Mouse (Mus musculus) T-helper 17 cell (primary cell): ENCODE data around the gene Efna2.
"Not testable (repeated sequence)": the region's sequence is repeated elsewhere in the genome, so short reads cannot be mapped to it uniquely, and the experiment has no call there.

Experiments
- in situ Hi-C, 2 experiments: fragments of 300-600 bp; cut with MboI, MseI; formaldehyde crosslinking; loops; 1 replicate in 1 of 2; 2 replicates in 1 of 2; pipeline ENCODE4 v1.15.1; 2025; ENCODE audit warnings: high pct_unique_total_duplicates in 2 of 2

The Efna2 gene

GRCm38 (mm10) chr10:80166136-80166535 lies 13.1 kb upstream of the Efna2 start:
- in situ Hi-C loops: not testable (repeated sequence)

- in situ Hi-C loops: no loop called here
These were observed 11.7 kb upstream of the Efna2 start for GRCm38 (mm10) chr10:80167460-80168037.

- in situ Hi-C loops: no loop called here
These were observed 11.1 kb upstream of the Efna2 start for GRCm38 (mm10) chr10:80168038-80168661.

GRCm38 (mm10) chr10:80169070-80169469 lies 10.2 kb upstream of the Efna2 start:
- in situ Hi-C loops: no loop called here

GRCm38 (mm10) chr10:80169651-80170050 lies 9.6 kb upstream of the Efna2 start:
- in situ Hi-C loops: no loop called here

DNA sequence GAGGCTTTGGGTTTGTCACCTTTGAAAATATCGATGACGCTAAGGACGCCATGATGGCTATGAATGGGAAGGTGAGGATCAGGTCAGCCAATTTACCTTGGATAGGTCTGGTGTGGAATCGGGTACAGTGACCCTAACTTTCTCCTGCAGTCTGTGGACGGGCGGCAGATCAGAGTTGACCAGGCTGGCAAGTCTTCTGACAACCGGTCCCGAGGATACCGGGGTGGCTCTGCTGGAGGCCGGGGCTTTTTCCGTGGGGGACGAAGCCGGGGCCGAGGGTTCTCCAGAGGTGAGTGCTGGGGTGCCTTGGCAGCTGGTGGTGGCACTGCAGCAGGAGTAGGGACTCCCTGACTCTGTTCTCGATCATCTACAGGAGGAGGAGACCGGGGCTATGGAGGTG lies 9.2 kb upstream of the Efna2 start:
- in situ Hi-C loops: no loop called here

- in situ Hi-C loops: no loop called here
These were observed 8.7 kb upstream of the Efna2 start for GRCm38 (mm10) chr10:80170601-80171021.

DNA sequence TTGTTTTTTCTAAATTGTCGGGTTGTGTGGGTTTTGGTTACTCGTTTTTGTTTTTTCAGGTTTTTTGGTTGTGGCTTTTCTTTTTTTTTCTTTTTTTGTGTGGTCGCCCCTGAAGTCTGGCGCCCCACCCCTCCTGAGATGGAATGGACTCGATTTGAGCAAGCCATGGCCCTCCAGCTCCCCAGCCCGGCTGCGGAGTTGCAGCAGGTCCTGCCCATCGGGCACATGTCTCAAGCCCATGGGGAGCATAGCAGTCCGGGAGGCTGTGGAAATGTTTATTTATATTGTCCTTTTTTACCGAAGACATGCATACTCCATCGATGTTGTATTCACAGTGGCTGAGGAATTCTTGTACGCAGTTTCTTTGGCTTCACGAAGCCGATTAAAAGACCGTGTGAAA lies 8.0 kb upstream of the Efna2 start:
- in situ Hi-C loops: no loop called here

DNA sequence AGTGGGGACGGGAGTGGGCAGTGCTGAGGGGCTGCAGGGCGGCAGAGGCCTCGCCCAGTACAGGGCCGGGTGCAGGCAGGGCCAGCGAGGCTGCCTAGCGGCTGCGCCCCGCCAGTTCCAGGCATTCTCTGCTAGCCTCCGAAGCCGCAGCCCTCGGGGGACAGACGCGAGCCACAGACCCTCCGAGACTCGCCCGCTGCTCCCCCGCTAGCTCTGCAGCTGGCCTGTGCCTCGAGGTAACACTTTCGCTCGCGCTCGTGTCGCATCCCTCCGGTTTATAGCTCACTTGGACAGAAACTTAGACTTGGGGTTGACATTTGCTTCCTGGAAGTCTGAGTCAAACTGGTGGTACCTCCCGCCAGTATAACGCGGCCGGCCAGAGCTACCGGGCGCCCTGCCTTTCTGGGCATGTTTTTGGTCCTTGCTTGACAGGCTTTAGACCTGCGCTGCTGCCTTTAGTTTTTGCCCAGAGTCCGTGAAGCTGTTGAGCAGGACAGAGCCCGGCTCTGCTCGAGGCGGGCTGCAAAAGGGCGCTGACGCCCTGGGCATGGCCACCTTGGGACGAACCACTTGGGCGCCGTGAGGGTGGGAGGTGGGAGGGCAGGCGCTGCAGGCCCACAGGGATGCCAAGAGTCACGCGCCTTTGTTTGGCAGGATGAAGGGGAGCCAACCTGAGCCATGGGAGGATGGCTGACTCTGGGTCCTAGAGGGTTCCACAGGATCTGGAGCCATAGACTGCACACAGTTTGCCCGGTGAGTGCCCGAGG lies 7.3 kb upstream of the Efna2 start:
- in situ Hi-C loops: no loop called here

DNA sequence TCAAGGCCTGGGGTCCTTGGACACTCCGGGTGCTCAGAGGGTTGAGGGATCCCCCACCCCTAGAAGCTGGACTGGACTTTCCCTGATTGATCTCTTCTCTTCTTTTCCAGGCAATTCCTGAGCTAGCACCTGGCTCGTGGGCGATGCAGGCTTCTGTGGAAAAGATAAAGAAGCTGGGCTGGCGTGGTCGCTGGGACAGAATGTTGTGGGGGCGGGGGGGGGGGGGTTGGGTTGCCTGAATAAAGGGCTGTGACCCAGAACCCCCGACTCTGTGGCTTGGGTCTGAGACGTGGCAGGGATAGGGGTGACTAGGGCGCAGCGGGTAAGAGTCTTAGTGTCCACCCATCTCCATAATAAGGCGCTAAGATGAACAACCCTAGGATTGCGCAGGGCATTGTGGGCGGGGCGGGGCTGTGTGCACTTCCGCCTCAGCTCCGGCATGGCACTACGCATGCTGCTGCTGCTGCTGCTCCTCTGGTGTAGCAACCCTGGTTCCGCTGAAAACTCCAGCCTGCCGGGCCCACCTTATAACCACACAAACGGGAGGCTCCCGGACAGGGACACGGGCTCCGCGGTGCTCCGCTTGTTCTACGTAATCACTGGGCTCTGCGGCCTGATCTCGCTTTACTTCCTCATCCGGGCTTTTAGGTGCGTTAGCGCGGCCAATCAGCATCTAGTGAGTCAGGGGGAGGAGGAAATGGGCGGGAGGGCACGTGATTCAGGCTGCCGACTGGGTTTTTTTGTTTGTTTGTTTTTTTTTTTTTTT lies 6.6 kb upstream of the Efna2 start, which contains the start of gene 1600002K03Rik:
TSS of gene 1600002K03Rik (plus strand) at position 418 of the 766 bp plus-strand sequence.
- in situ Hi-C loops: no loop called here

DNA sequence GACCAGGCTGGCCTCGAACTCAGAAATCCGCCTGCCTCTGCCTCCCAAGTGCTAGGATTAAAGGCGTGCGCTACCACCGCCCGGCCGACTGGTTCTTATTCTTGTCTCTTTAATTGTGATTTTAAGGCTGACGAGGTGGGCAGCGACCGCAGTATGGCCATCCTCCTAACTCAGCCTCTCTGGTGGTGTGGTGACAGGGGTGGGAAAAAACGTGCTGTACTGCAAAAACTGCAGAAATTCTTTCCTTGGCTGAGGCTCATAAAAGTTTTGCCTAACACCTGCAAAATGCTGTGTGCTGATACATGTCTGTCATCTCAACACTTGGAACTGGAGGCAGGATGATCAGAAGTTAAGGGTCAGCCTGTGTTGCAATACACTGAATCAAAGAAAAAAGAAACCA lies 5.9 kb upstream of the Efna2 start:
- in situ Hi-C loops: no loop called here

DNA sequence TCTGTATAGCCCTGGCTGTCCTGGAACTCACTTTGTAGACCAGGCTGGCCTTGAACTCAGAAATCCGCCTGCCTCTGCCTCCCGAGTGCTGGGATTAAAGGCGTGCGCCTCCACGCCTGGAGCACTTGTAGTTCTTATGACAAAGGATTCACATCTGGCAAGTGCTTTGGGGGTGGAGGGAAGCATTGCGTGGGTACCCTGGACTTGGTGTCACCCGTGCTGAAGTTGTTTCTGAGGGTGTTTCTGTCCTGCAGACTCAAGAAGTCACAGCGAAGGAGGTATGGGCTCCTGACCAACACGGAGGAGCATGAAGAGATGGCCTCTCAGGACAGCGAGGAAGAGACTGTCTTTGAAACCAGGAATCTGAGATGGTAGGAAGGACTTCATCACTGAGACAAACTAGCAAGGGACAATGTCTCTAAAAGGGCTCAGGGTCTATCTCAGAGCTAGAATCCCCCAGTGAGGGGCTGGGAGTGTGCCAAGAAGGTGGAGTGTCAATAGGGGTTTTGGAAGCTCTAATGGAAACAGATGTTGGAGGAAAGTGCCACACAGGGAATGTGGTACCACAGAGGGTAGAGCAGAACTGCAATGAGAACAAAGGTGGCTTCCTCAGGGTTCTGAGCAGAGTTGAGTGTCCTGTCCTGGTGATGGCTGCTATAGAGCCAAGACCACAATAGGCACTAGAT lies 5.2 kb upstream of the Efna2 start:
- in situ Hi-C loops: no loop called here

DNA sequence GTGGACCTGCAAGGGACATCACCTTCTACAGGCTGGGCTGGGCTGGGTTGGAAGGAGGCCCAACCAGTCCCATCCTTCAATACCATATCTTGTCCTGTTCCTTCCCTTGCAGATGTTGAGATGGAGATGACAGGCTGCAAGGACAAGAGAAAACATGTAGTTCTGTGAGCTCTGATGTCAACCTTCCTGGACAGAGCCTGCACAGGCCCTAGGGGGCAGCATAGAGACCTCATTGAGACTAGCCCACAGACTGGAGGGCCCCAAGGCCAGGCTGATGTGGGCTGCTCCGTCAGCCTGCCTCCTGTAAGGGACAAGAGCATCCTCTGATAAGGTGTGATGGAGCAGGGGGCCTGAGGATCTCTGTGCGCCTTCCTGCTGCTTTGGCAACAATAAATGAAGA lies 4.6 kb upstream of the Efna2 start:
- in situ Hi-C loops: loop anchor here (5.0 kb wide), 1 partner anchor 73 kb away; the partner anchor contains the start of gene Ndufs7 (in 2 of the 2)

- in situ Hi-C loops: loop anchor here (5.0 kb wide), 1 partner anchor 72 kb away; the partner anchor contains the start of gene Ndufs7 (in 2 of the 2)
These were observed 3.6 kb upstream of the Efna2 start for GRCm38 (mm10) chr10:80175536-80176269.

DNA sequence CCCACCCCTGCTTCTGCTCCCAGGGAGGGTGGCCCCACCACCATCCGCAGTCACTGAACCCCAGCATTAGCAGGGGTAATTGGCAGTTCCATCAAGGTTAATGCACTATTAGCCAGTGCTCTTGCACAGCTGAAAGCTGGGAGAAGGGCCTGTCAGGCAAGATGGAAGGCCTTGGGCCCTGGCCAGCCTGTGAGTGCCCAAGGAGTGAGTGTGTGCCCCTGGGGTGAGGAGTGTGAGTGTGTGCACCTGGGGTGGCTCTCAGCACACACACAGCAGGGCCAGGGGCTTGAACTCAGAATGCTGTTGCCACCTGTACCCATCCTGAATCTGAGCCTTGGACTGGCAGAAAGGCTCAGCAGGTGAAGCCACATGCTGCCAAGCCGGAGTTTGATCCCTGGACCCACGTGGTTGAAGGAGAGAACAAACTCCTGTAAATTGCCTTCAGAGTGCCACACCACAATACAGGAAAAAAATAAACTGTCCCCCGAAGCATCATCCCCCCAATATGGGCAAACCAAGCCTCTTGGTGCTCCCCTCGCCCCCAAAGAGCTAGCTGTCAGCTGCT lies 2.9 kb upstream of the Efna2 start:
- in situ Hi-C loops: loop anchor here (5.0 kb wide), 1 partner anchor 71 kb away; the partner anchor contains the start of gene Ndufs7 (in 2 of the 2)

DNA sequence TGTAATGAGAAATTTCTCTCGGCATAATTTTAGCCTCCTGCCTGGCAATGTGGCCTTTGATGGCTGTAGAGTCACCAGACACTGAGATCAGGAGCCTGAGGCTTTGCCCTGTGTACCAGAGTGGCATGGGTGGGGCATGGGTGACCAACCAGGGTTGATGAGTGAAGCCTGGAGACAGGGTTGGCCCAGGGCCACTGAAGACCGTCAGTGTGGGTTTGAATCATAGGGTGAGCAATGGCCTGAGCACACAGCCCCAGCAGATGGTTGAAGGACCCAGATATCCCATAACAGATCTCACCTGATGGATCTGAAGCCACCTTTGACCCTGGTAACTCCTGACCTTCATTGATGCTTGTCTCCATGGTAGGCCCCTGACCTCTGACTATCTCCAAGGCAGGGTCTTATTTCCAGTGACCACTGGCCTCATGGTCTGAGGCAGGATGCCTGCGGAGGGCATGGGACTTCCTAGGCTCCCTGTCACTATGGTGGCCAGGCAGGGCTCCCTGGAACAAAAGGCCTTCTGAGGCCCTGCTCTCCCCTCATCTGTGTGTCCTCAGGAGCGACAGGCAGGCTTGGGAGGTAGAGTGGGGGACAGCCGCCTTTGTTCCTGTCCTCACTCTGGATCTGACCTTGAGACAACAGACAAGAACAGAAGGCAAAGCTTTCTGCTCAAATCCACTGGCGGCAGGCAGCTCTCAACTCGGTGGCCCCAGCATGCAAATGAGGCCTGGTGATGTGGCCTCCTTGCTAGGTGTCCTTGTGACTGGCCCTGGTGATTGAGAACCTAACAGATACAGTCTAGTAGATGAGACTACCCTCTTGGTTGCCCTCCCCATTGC lies 1.6 kb upstream of the Efna2 start:
- in situ Hi-C loops: loop anchor here (5.0 kb wide), 1 partner anchor 70 kb away; the partner anchor contains the start of gene Ndufs7 (in 2 of the 2)

DNA sequence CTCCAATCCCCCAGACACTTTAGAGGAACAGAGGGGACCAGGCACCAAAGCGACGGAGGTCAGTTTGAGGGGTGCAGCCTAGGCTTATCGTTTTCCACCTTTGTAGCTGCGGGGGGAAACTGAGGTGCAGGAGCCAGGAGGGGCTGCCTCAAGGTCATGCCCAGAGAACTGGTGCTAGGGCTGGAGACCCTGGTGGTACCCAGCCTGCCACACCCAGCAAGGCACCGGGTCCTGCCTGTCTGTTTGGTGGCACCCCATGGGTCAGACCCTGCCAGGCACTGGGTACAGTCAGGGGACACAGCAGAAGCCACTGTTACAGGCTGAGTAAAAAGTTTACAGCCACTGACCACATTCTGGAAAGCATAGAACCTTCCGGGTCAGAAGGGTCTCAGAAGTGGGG lies 1.0 kb downstream of the Efna2 start:
- in situ Hi-C loops: no loop called here

- in situ Hi-C loops: no loop called here
These were observed 1.5 kb downstream of the Efna2 start for GRCm38 (mm10) chr10:80180823-80181222.

DNA sequence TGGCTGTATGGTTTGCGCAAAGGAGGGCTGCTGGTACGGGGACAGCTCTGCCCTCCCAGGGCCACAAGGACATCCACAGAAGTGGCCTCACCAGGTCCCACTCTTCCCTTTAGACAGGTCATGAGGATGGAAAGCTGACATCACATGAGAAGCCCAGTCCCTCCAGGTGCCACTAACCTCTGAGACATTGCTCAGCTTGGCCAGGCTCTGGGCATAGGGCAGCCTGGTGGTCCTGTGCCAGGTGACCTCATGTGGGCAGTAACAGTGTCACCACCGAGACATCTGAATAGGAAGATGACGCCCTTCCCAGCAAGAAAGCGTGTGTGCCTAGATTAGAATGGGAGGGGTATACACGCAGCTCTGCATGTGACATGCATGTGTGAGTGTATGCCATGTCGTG lies 3.3 kb downstream of the Efna2 start:
- in situ Hi-C loops: no loop called here
